21 mouse cellular contexts compared by ENCODE assay signal in genomic region chr19:48548143-48548881, GRCm38 (mm10).
A peak's percentile ranks its signal among the peaks of the same experiment; 100 is the strongest.
DNase-seq lines count a peak whose midpoint lies in the region; ATAC-seq lines count a peak whose summit lies in the region.
"Had no signal": no experiment of that assay in that cellular context is flagged by ENCODE, and none has a peak within 500 bp of the region (broad histone marks: within the 10 kb centered on the region; RNA-seq: fewer than 3 reads in every experiment).

No protein-coding gene starts in this region.

- no peak for ATAC-seq in hindbrain, embryonic 11.5 days (ENCODE audit: low FRiP score)
- no peak for ATAC-seq in hindbrain, embryonic 13.5 days (ENCODE audit: low FRiP score)
- ATAC-seq in midbrain, embryonic 11.5 days (ENCODE audit: low FRiP score): peak; percentile 46; the same call in 1 of the 2 replicates
- ATAC-seq: liver, postnatal 0 days; Patski had no signal

- no peak overlapping the region for H3K4me3 ChIP-seq in hindbrain, embryonic 11.5 days (ENCODE audit: low read depth, low read length)
- H3K4me3 ChIP-seq in hindbrain, embryonic 13.5 days: no peak overlapping the region
- no peak overlapping the region for H3K4me3 ChIP-seq in midbrain, embryonic 11.5 days (ENCODE audit: low read depth, low read length)
- H3K4me3 ChIP-seq: forebrain, embryonic 12.5 days; gastrocnemius, adult 2 months; heart, embryonic 12.5 days; limb, embryonic 10.5 days; myocyte; neural tube, embryonic 15.5 days had no signal

- H3K9ac ChIP-seq in hindbrain, embryonic 11.5 days (ENCODE audit: low read depth, low read length): no peak overlapping the region
- H3K9ac ChIP-seq in hindbrain, embryonic 13.5 days: no peak overlapping the region
- H3K9ac ChIP-seq in midbrain, embryonic 11.5 days (ENCODE audit: low read length): no peak overlapping the region
- H3K9ac ChIP-seq: forebrain, embryonic 12.5 days; heart, embryonic 12.5 days; liver, postnatal 0 days; neural tube, embryonic 15.5 days had no signal

- no peaks in the 10 kb centered on the region; the same call in 1 of the 2 replicates for H3K4me1 ChIP-seq in hindbrain, embryonic 11.5 days (replicated peaks; ENCODE audit: control insufficient read depth, insufficient read depth, low read length)
- H3K4me1 ChIP-seq in hindbrain, embryonic 13.5 days (replicated peaks): peaks cover 10% of the 10 kb centered on the region; the same call in 1 of the 2 replicates
- H3K4me1 ChIP-seq in midbrain, embryonic 11.5 days (ENCODE audit: control insufficient read depth, insufficient read depth, low read length): peaks cover 5% of the 10 kb centered on the region; the same call in 1 of the 2 replicates
- H3K4me1 ChIP-seq: heart, embryonic 12.5 days; limb, embryonic 10.5 days had no signal

- 28% methylated on average over 9 of the region's 9 CpGs for WGBS in hindbrain, embryonic 11.5 days
- WGBS in hindbrain, embryonic 13.5 days: 30% methylated on average over 9 of the region's 9 CpGs
- 14% methylated on average over 9 of the region's 9 CpGs for WGBS in midbrain, embryonic 11.5 days

- intact Hi-C loops in left cerebral cortex, postnatal 36 days (cut with DNase I): no loop called here
- intact Hi-C loops in left cerebral cortex, postnatal 25 days (cut with DNase I): no loop called here

- H3K36me3 ChIP-seq in hindbrain, embryonic 11.5 days (ENCODE audit: control insufficient read depth, insufficient read depth, low read length): no peaks in the 10 kb centered on the region
- H3K36me3 ChIP-seq in hindbrain, embryonic 13.5 days: no peaks in the 10 kb centered on the region
- H3K36me3 ChIP-seq in midbrain, embryonic 11.5 days (ENCODE audit: control insufficient read depth, insufficient read depth, low read length): no peaks in the 10 kb centered on the region
- H3K36me3 ChIP-seq: forebrain, embryonic 12.5 days; heart, embryonic 12.5 days; limb, embryonic 10.5 days; neural tube, embryonic 15.5 days had no signal

- peak; percentile 3 for DNase-seq in cerebellum, adult 11-12 months
- no peak for DNase-seq in cerebellum, postnatal 14 days
- peak; percentile 6 for DNase-seq in hindbrain, embryonic 11.5 days (ENCODE audit: low spot score)
- peak; percentile 84 for DNase-seq in midbrain, embryonic 11.5 days (ENCODE audit: low spot score, missing footprints)
- DNase-seq in retina, embryonic 14.5 days (ENCODE audit: low spot score): peak; percentile 63
- DNase-seq in left cerebral cortex, postnatal 36 days (ENCODE audit: low spot score in 2 of 2): no peak
- no peak for DNase-seq in left cerebral cortex, postnatal 25 days (ENCODE audit: low spot score in 2 of 2)
- DNase-seq: adrenal gland, postnatal 14 days; gastrocnemius, adult 2 months; heart, postnatal 14 days; kidney, adult 8-10 months; kidney, postnatal 14 days; liver, postnatal 0 days; lung, postnatal 10 days had no signal

- H3K27me3 ChIP-seq in hindbrain, embryonic 11.5 days (ENCODE audit: control insufficient read depth, insufficient read depth, low read length): no peaks in the 10 kb centered on the region
- H3K27me3 ChIP-seq in hindbrain, embryonic 13.5 days: no peaks in the 10 kb centered on the region
- no peaks in the 10 kb centered on the region for H3K27me3 ChIP-seq in midbrain, embryonic 11.5 days (ENCODE audit: control insufficient read depth, insufficient read depth, low read length)
- H3K27me3 ChIP-seq: forebrain, embryonic 12.5 days; heart, embryonic 12.5 days; neural tube, embryonic 15.5 days; Patski had no signal

- H3K4me2 ChIP-seq in hindbrain, embryonic 11.5 days (replicated peaks; ENCODE audit: low read depth, low read length): no peak overlapping the region
- H3K4me2 ChIP-seq in hindbrain, embryonic 13.5 days: no peak overlapping the region
- no peak overlapping the region for H3K4me2 ChIP-seq in midbrain, embryonic 11.5 days
- H3K4me2 ChIP-seq: forebrain, embryonic 12.5 days; heart, embryonic 12.5 days; neural tube, embryonic 15.5 days had no signal

- no peaks in the 10 kb centered on the region for H3K9me3 ChIP-seq in hindbrain, embryonic 11.5 days (ENCODE audit: control insufficient read depth, low read length)
- no peaks in the 10 kb centered on the region for H3K9me3 ChIP-seq in hindbrain, embryonic 13.5 days
- no peaks in the 10 kb centered on the region for H3K9me3 ChIP-seq in midbrain, embryonic 11.5 days (ENCODE audit: control insufficient read depth, low read length)
- H3K9me3 ChIP-seq: forebrain, embryonic 12.5 days; limb, embryonic 10.5 days; neural tube, embryonic 15.5 days had no signal

- no peak overlapping the region for H3K27ac ChIP-seq in hindbrain, embryonic 11.5 days (ENCODE audit: low read depth, low read length)
- no peak overlapping the region for H3K27ac ChIP-seq in hindbrain, embryonic 13.5 days
- no peak overlapping the region for H3K27ac ChIP-seq in midbrain, embryonic 11.5 days (ENCODE audit: low read depth, low read length)
- H3K27ac ChIP-seq: forebrain, embryonic 12.5 days; gastrocnemius, adult 2 months; limb, embryonic 10.5 days; neural tube, embryonic 15.5 days had no signal

Comparison
In these comparisons a context has a peak if more than half of its experiments do, and no peak if none do; other contexts are left out.
1. DNase-seq: peak in cerebellum, adult 11-12 months (single experiment), hindbrain, embryonic 11.5 days (single experiment), midbrain, embryonic 11.5 days (single experiment) and retina, embryonic 14.5 days (single experiment); none in cerebellum, postnatal 14 days (0 of 2), left cerebral cortex, postnatal 36 days (0 of 2) and left cerebral cortex, postnatal 25 days (0 of 2).